Mouse (Mus musculus) heart, embryonic 13.5 days (tissue): ENCODE measurements around the gene Svs1. TPM values are rescaled to one million over a fixed set of nuclear protein-coding genes. Genes with fewer than 3 reads are reported as not detected.

Source experiments
- ATAC-seq: fragments of 200-750 bp; cut with Nextera tagmentation; 2 replicates; pipeline ENCODE4 v1.8.0; 2017; ENCODE audit warnings: moderate TSS enrichment; ENCODE audit not compliant: insufficient number of reproducible peaks, low FRiP score, low TSS enrichment; ENCODE audit errors: extremely low read depth
- H3K27ac ChIP-seq: fragments of 300-500 bp; sonication (generic); replicated peaks from 2 replicates; pipeline ENCODE4 v1.5.1; 2015; ENCODE audit warnings: moderate library complexity, mild to moderate bottlenecking, inconsistent platforms
- H3K27me3 ChIP-seq: fragments of 300-500 bp; sonication (generic); replicated peaks from 2 replicates; pipeline ENCODE4 v1.6.1; 2015; ENCODE audit warnings: mild to moderate bottlenecking, inconsistent platforms
- H3K36me3 ChIP-seq: fragments of 300-500 bp; sonication (generic); 2 replicates; pipeline ENCODE4 v1.6.1; 2015; ENCODE audit warnings: mild to moderate bottlenecking, inconsistent platforms
- H3K4me1 ChIP-seq: fragments of 300-500 bp; sonication (generic); 2 replicates; pipeline ENCODE4 v1.6.1; 2015; ENCODE audit warnings: inconsistent platforms
- H3K4me2 ChIP-seq: fragments of 300-500 bp; sonication (generic); 2 replicates; pipeline ENCODE4 v1.6.1; 2015; ENCODE audit warnings: inconsistent platforms, mild to moderate bottlenecking, moderate library complexity
- H3K4me3 ChIP-seq: fragments of 300-500 bp; sonication (generic); 2 replicates; pipeline ENCODE4 v1.5.1; 2015; ENCODE audit warnings: moderate library complexity, mild to moderate bottlenecking, inconsistent platforms
- H3K9ac ChIP-seq: fragments of 300-500 bp; sonication (generic); 2 replicates; pipeline ENCODE4 v1.6.1; 2015; ENCODE audit warnings: inconsistent platforms, mild to moderate bottlenecking, moderate library complexity
- H3K9me3 ChIP-seq: fragments of 300-500 bp; sonication (generic); 2 replicates; pipeline ENCODE4 v1.6.1; 2016; ENCODE audit warnings: inconsistent platforms
- WGBS: fragments of 180-500 bp; shearing (Covaris S2); methylation state at CpG from one replicate; pipeline ENCODE4 v1.1.7; 2015; ENCODE audit warnings: mixed read lengths; 5-methylcytosine and 5-hydroxymethylcytosine counted together
- polyA plus RNA-seq: library from polyadenylated mRNA; unstranded; fragments of >200 nt; fragmentation: Nextera tagmentation; extraction: Ambion mirVana; gene quantifications from 2 replicates; pipeline ENCODE4 v1.2.1, GENCODE M21; 2015

The Svs1 gene
- polyA plus RNA-seq, 1 experiment from 2014 or later, result not detected

GRCm38 (mm10) chr6:49031230-49031629, 44.6 kb downstream of the Svs1 start:
- H3K27me3 ChIP-seq, result peaks cover 12% of the 10 kb centered on the region
- H3K4me3 ChIP-seq, result no peak overlapping the region
- no peaks in the 10 kb centered on the region for H3K36me3 ChIP-seq
- H3K9me3 ChIP-seq, result no peaks in the 10 kb centered on the region
- peaks cover under 1% of the 10 kb centered on the region; the same call in 1 of the 2 replicates for H3K4me1 ChIP-seq
- WGBS, result 80% methylated on average over 4 of the region's 4 CpGs
- ATAC-seq, result no peak
- H3K9ac ChIP-seq, result no peak overlapping the region
- H3K4me2 ChIP-seq, result no peak overlapping the region
- no peak overlapping the region for H3K27ac ChIP-seq

GRCm38 (mm10) chr6:49032783-49033182, 46.1 kb downstream of the Svs1 start:
- H3K27me3 ChIP-seq, result peaks cover 21% of the 10 kb centered on the region
- no peak overlapping the region for H3K27ac ChIP-seq
- H3K9ac ChIP-seq, result no peak overlapping the region
- H3K9me3 ChIP-seq, result no peaks in the 10 kb centered on the region
- no peak overlapping the region for H3K4me2 ChIP-seq
- H3K4me1 ChIP-seq, result peaks cover 16% of the 10 kb centered on the region
- H3K36me3 ChIP-seq, result no peaks in the 10 kb centered on the region
- 66% methylated on average over 4 of the region's 4 CpGs for WGBS
- ATAC-seq, result no peak
- no peak overlapping the region for H3K4me3 ChIP-seq

DNA sequence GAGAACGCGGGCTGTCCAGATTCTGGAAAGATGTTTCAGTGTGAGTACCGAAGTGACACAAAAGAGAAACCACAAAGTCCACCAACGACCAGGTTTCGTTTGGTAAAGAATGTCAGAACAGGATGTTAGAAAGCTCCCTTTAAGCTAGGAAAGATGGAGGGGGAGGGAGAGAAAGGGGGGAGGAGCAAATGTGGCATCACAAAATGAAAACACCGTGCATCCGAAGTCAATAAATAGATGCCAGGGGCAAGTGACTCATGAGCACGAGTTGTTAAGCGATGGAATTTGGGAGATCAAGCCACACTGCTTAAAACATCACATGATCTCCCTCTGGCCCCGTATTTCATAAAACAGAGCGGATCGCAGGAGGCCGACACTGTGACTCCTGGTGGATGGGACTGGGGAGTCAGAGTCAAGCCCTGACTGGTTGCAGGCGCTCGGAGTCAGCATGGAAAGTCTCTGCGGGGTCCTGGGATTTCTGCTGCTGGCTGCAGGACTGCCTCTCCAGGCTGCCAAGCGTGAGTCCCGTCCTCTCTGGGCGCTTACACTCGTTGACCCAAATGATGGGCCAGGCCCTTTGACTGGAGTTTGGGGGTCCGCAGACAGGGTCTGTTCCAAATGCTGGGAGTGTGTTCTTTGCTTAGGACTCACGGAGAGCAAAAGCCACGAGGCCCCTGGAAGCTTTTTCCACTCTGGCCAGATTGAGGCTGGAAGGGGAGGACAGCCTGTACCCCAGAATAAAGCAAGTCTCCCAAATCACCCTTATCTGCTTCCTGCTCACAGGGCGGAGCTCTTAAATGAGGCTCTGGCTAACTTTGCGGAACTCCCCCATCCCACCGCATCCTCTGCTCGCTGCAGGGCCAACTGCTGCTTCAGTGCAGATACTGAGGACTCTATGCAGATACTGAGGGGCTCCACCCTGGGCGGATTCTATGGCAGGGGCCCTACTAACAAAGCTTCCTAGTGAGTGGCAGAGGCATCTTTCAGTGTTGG, 49.9 kb downstream of the Svs1 start, which contains the start of gene Gpnmb:
Gene Gpnmb, plus strand, starts transcription at position 272 of the 993 bp plus-strand sequence.
- Histone ChIP-seq H3K4me3 (peak within 1 kb of the TSS; percentile 33), H3K36me3 (no peaks in the 10 kb centered on the region), H3K27ac (no peak within 1 kb of the TSS), H3K27me3 (peaks cover 23% of the 10 kb centered on the region), H3K9me3 (no peaks in the 10 kb centered on the region), H3K9ac (peak within 1 kb of the TSS; percentile 61), H3K4me1 (peaks cover 21% of the 10 kb centered on the region), H3K4me2 (peak within 1 kb of the TSS; percentile 61)
- WGBS, result 26% methylated on average over 28 of the region's 28 CpGs
- no peak for ATAC-seq

- Histone ChIP-seq H3K36me3 (no peaks in the 10 kb centered on the region), H3K4me2 (peak overlapping the region; percentile 61), H3K9ac (no peak overlapping the region), H3K27me3 (peaks cover 23% of the 10 kb centered on the region), H3K4me1 (peaks cover 21% of the 10 kb centered on the region), H3K4me3 (no peak overlapping the region), H3K27ac (no peak overlapping the region), H3K9me3 (no peaks in the 10 kb centered on the region)
- ATAC-seq, result no peak
- WGBS, result 42% methylated on average over 12 of the region's 12 CpGs
Measured at GRCm38 (mm10) chr6:49037268-49037662, 50.6 kb downstream of the Svs1 start.

DNA sequence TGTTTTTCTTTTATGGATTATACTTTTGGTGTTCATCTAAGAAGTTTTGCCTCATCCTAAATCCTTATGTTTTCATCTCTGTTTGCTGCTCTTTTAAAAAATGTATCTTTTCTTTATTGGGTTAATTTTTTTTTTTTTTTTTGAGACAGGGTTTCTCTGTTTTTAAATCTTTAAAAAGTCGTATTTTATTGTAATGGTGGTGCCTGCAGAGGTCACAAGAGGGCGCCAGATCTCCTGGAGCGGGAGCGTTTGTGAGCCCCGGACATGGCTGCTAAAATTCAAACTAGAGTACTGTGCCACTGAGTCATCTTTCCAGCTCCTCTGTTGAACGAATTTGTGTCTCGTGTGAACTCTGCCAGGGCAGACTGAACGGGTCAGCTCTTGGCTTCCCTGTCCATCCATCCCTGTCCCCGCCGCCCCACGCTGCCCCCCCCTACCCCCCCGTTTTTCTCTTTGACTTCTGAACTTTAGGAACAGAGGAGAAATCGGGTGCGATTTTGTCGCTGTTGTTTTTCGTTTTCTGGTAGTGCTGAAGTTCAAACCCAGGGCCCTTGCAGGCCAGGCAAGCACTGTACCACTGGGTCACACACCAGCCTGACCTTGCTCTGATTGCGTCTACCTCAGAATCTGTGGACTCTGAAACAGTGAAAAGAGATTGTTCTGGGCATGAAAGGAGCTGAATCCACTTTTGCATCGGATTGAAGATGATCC, 53.0 kb downstream of the Svs1 start:
- Histone ChIP-seq H3K27ac (no peak overlapping the region), H3K4me2 (peak overlapping the region; percentile 66), H3K4me1 (peaks cover 21% of the 10 kb centered on the region), H3K27me3 (peaks cover 19% of the 10 kb centered on the region), H3K36me3 (no peaks in the 10 kb centered on the region), H3K9me3 (no peaks in the 10 kb centered on the region), H3K9ac (peak overlapping the region; percentile 73), H3K4me3 (peak overlapping the region; percentile 52)
- ATAC-seq, result no peak
- 12% methylated on average over 18 of the region's 18 CpGs for WGBS

Other genes starting within 250 kb of the Svs1 start
- gene Gimap1, start 247.8 kb upstream of the Svs1 start, polyA plus RNA-seq, result 24.2 and 27.5 TPM in 2 replicates
- 7.2 and 8.2 TPM in 2 replicates for gene Gimap5, start 240.7 kb upstream of the Svs1 start, polyA plus RNA-seq
- gene Gimap3, start 216.0 kb upstream of the Svs1 start, polyA plus RNA-seq, result 0.06 TPM in 1 of 2 replicates, not detected in the other
- 94.5 and 102 TPM in 2 replicates for gene Tmem176a, start 145.9 kb upstream of the Svs1 start, polyA plus RNA-seq
- 249 and 268 TPM in 2 replicates for gene Tmem176b, start 145.4 kb upstream of the Svs1 start, polyA plus RNA-seq
- not detected in 2 replicates for gene Aoc1, start 114.0 kb upstream of the Svs1 start, polyA plus RNA-seq
- not detected in 2 replicates for gene 1600015I10Rik, start 57.0 kb upstream of the Svs1 start, polyA plus RNA-seq
- not detected in 2 replicates for gene Doxl2, start 11.9 kb upstream of the Svs1 start, polyA plus RNA-seq
- gene Gpnmb, start 49.7 kb downstream of the Svs1 start, polyA plus RNA-seq, result 0.66 and 0.83 TPM in 2 replicates
- gene Malsu1, start 86.9 kb downstream of the Svs1 start, polyA plus RNA-seq, result 49.6 and 59.8 TPM in 2 replicates
- gene Igf2bp3, start 228.1 kb downstream of the Svs1 start, polyA plus RNA-seq, result 39.2 and 44.0 TPM in 2 replicates